Mouse (Mus musculus): Measurements from ENCODE around the gene Adad1. TPM values are rescaled to one million over a fixed set of nuclear protein-coding genes. Genes with fewer than 3 reads are reported as not detected.

Gene Adad1
- polyA plus RNA-seq, 2 experiments from 2014 or later: not detected

Other genes with a start within 250 kb of the Adad1 start
- 10 to 100 TPM; 52.6 to 74.6 TPM for gene 4932438A13Rik, start 200.4 kb upstream of the Adad1 start, polyA plus RNA-seq (2017; shearing (Covaris generic))
- gene Il2, start 62.4 kb downstream of the Adad1 start, polyA plus RNA-seq (2017; shearing (Covaris generic)): 1 to 10 TPM; 1.1 to 1.7 TPM
- gene Il21, start 169.1 kb downstream of the Adad1 start, polyA plus RNA-seq (2017; shearing (Covaris generic)): under 1 TPM; 0.45 to 0.73 TPM
- gene Bbs12, start 249.0 kb downstream of the Adad1 start, polyA plus RNA-seq (2017; shearing (Covaris generic)): 1 to 10 TPM; 5.8 to 6.6 TPM
- under 1 TPM; 0.31 to 0.75 TPM for gene Cetn4, start 249.2 kb downstream of the Adad1 start, polyA plus RNA-seq (2017; shearing (Covaris generic))

Data from activated CD4-positive, CD25-positive, alpha-beta regulatory T cell, adult 4 months (primary cell).